Mouse (Mus musculus) MEL (cell line): ENCODE measurements around the gene Klhl36. TPM values are rescaled to one million over a fixed set of nuclear protein-coding genes. Genes with fewer than 3 reads are reported as not detected.

Source experiments
- DNase-seq: peaks from one replicate; pipeline ENCODE4 v3.0.0; 2011; ENCODE audit warnings: low read depth, low spot score
- H3K27ac ChIP-seq: 2 replicates; pipeline ENCODE4 v1.5.1; 2012; ENCODE audit warnings: low read depth, mild to moderate bottlenecking, control low read depth, low read length, moderate library complexity; ENCODE audit not compliant: control insufficient read depth
- H3K27me3 ChIP-seq, 2 experiments: fragments of 150-350 bp in 1 of 2; sonication (generic) in 1 of 2; 2 replicates each; pipeline ENCODE4 v1.6.1; 2012; ENCODE audit warnings: low read length in 2 of 2, mild to moderate bottlenecking in 2 of 2, improper control_type of control experiment in 1 of 2, moderate library complexity in 1 of 2; ENCODE audit not compliant: insufficient read depth in 2 of 2, control insufficient read depth in 1 of 2
- H3K36me3 ChIP-seq, 2 experiments: 2 replicates each; pipeline ENCODE4 v1.6.1; 2012 to 2014; ENCODE audit warnings: low read length in 2 of 2, improper control_type of control experiment in 1 of 2, inconsistent platforms in 1 of 2, mild to moderate bottlenecking in 1 of 2; ENCODE audit not compliant: insufficient read depth in 2 of 2, control insufficient read depth in 1 of 2
- H3K4me1 ChIP-seq, 2 experiments: fragments of 150-350 bp in 1 of 2; sonication (generic) in 1 of 2; 2 replicates each; pipeline ENCODE4 v1.6.1; 2012; ENCODE audit warnings: low read length in 2 of 2, improper control_type of control experiment in 1 of 2, mild to moderate bottlenecking in 1 of 2; ENCODE audit not compliant: insufficient read depth in 2 of 2, control insufficient read depth in 1 of 2
- H3K4me3 ChIP-seq, 2 experiments: fragments of 150-350 bp in 1 of 2; sonication (generic) in 1 of 2; 2 replicates each; pipeline ENCODE4 v1.5.1; 2012; ENCODE audit warnings: low read depth in 2 of 2, low read length in 2 of 2, mild to moderate bottlenecking in 2 of 2, moderate library complexity in 2 of 2, control low read depth in 1 of 2, improper control_type of control experiment in 1 of 2; ENCODE audit not compliant: control insufficient read depth in 1 of 2, insufficient read depth in 1 of 2
- H3K79me2 ChIP-seq: 2 replicates; pipeline ENCODE4 v1.6.1; 2012; ENCODE audit warnings: mild to moderate bottlenecking, low read length, moderate library complexity; ENCODE audit not compliant: control insufficient read depth, poor library complexity, insufficient read depth
- H3K9ac ChIP-seq: 2 replicates; pipeline ENCODE4 v1.6.1; 2012; ENCODE audit warnings: low read depth, mild to moderate bottlenecking, control low read depth, low read length, moderate library complexity; ENCODE audit not compliant: control insufficient read depth, poor library complexity, severe bottlenecking
- H3K9me3 ChIP-seq: fragments of 150-350 bp; sonication (generic); replicated peaks from 2 replicates; pipeline ENCODE4 v1.6.1; 2012; ENCODE audit warnings: mild to moderate bottlenecking, low read length, improper control_type of control experiment, moderate library complexity; ENCODE audit not compliant: insufficient read depth
- CHD1 ChIP-seq: IDR thresholded peaks from 2 replicates; pipeline ENCODE4 v1.6.1; 2012; ENCODE audit warnings: low read depth, mild to moderate bottlenecking, inconsistent platforms, low read length, improper control_type of control experiment
- E2F4 ChIP-seq: IDR thresholded peaks from 2 replicates; pipeline ENCODE4 v1.6.1; 2011; ENCODE audit warnings: low read depth, low read length, improper control_type of control experiment, borderline replicate concordance
- ELF1 ChIP-seq: IDR thresholded peaks from 2 replicates; pipeline ENCODE4 v1.6.1; 2014; ENCODE audit warnings: low read depth, mild to moderate bottlenecking, inconsistent platforms, low read length, improper control_type of control experiment, moderate library complexity
- EP300 ChIP-seq, 2 experiments: IDR thresholded peaks; 2 replicates each; pipeline ENCODE4 v1.6.1; 2011; ENCODE audit warnings: improper control_type of control experiment in 2 of 2, low read length in 2 of 2, low read depth in 1 of 2, mild to moderate bottlenecking in 1 of 2
- ETS1 ChIP-seq: IDR thresholded peaks from 2 replicates; pipeline ENCODE4 v1.6.1; 2012; ENCODE audit warnings: low read depth, mild to moderate bottlenecking, inconsistent platforms, low read length, improper control_type of control experiment, moderate library complexity
- GABPA ChIP-seq: IDR thresholded peaks from 2 replicates; pipeline ENCODE4 v1.6.1; 2012; ENCODE audit warnings: low read depth, mild to moderate bottlenecking, inconsistent platforms, low read length, improper control_type of control experiment, moderate library complexity
- GATA1 ChIP-seq: IDR thresholded peaks from 2 replicates; pipeline ENCODE4 v1.6.1; 2011; ENCODE audit warnings: low read depth, low read length, improper control_type of control experiment
- HCFC1 ChIP-seq: IDR thresholded peaks from 2 replicates; pipeline ENCODE4 v1.6.1; 2012; ENCODE audit warnings: low read depth, mild to moderate bottlenecking, inconsistent platforms, low read length, improper control_type of control experiment, moderate library complexity
- JUND ChIP-seq: IDR thresholded peaks from 2 replicates; pipeline ENCODE4 v1.6.1; 2011; ENCODE audit warnings: low read depth, mild to moderate bottlenecking, improper control_type of control experiment, low read length
- KAT2A ChIP-seq: conservative IDR thresholded peaks from 2 replicates; pipeline ENCODE4 v1.6.1; 2012; ENCODE audit warnings: low read depth, low read length, improper control_type of control experiment, inconsistent platforms
- MAFK ChIP-seq: IDR thresholded peaks from 2 replicates; pipeline ENCODE4 v1.6.1; 2011; ENCODE audit warnings: low read depth, mild to moderate bottlenecking, low read length, improper control_type of control experiment, borderline replicate concordance
- MAX ChIP-seq: IDR thresholded peaks from 2 replicates; pipeline ENCODE4 v1.6.1; 2011; ENCODE audit warnings: low read length, improper control_type of control experiment
- MEF2A ChIP-seq: IDR thresholded peaks from 2 replicates; pipeline ENCODE4 v1.6.1; 2014; ENCODE audit warnings: low read depth, mild to moderate bottlenecking, inconsistent platforms, low read length, improper control_type of control experiment; ENCODE audit not compliant: poor library complexity, insufficient replicate concordance, severe bottlenecking; ENCODE audit errors: extremely low read depth
- MXI1 ChIP-seq: IDR thresholded peaks from 2 replicates; pipeline ENCODE4 v1.6.1; 2011; ENCODE audit warnings: mild to moderate bottlenecking, low read depth, low read length, improper control_type of control experiment
- MYC ChIP-seq: IDR thresholded peaks from 2 replicates; pipeline ENCODE4 v1.6.1; 2011; ENCODE audit warnings: low read depth, mild to moderate bottlenecking, low read length, improper control_type of control experiment, moderate library complexity
- NELFE ChIP-seq: IDR thresholded peaks from 2 replicates; pipeline ENCODE4 v1.6.1; 2011; ENCODE audit warnings: low read depth, low read length, improper control_type of control experiment
- POLR2A ChIP-seq, 2 experiments: IDR thresholded peaks; 2 replicates each; pipeline ENCODE4 v1.6.1; 2011 to 2012; ENCODE audit warnings: low read length in 2 of 2, mild to moderate bottlenecking in 2 of 2, control low read depth in 1 of 2, improper control_type of control experiment in 1 of 2, low read depth in 1 of 2, moderate library complexity in 1 of 2; ENCODE audit not compliant: control insufficient read depth in 1 of 2, insufficient read depth in 1 of 2, poor library complexity in 1 of 2
- POLR2AphosphoS5 ChIP-seq: IDR thresholded peaks from 2 replicates; pipeline ENCODE4 v1.6.1; 2012; ENCODE audit warnings: low read depth, borderline replicate concordance, mild to moderate bottlenecking, inconsistent platforms, low read length, moderate library complexity, mixed read lengths
- SMC3 ChIP-seq: IDR thresholded peaks from 2 replicates; pipeline ENCODE4 v1.6.1; 2011; ENCODE audit warnings: low read depth, low read length, improper control_type of control experiment
- TAL1 ChIP-seq: IDR thresholded peaks from 2 replicates; pipeline ENCODE4 v1.6.1; 2012; ENCODE audit warnings: mild to moderate bottlenecking, inconsistent platforms, low read length, moderate library complexity, mixed read lengths
- TBP ChIP-seq: IDR thresholded peaks from 2 replicates; pipeline ENCODE4 v1.8.0; 2011; ENCODE audit warnings: low read depth, low read length, improper control_type of control experiment
- TCF12 ChIP-seq: IDR thresholded peaks from 2 replicates; pipeline ENCODE4 v1.6.1; 2014; ENCODE audit warnings: low read depth, mild to moderate bottlenecking, inconsistent platforms, low read length, improper control_type of control experiment, moderate library complexity
- USF1 ChIP-seq: IDR thresholded peaks from 2 replicates; pipeline ENCODE4 v1.6.1; 2014; ENCODE audit warnings: low read depth, mild to moderate bottlenecking, inconsistent platforms, low read length, improper control_type of control experiment, moderate library complexity
- ZC3H11A ChIP-seq: IDR thresholded peaks from 2 replicates; pipeline ENCODE4 v1.6.1; 2012; ENCODE audit warnings: low read depth, mild to moderate bottlenecking, inconsistent platforms, low read length, improper control_type of control experiment
- polyA plus RNA-seq, 2 experiments: library from polyadenylated mRNA; stranded (reverse) in 1 of 2; unstranded in 1 of 2; fragments of >175 nt in 1 of 2; fragments of >200 nt in 1 of 2; gene quantifications; 2 replicates each; pipeline versions ENCODE4 v1.2.1 to v1.2.4; 2012; ENCODE audit warnings: low replicate concordance in 2 of 2, low read depth in 1 of 2; ENCODE audit not compliant: insufficient read length in 2 of 2, insufficient read depth in 1 of 2, missing spikeins in 1 of 2
- total RNA-seq: library from RNA; depleted of rRNA; stranded (reverse); fragments of 300-350 nt; gene quantifications from 2 replicates; pipeline ENCODE4 v1.2.3, GENCODE M21; 2012

Gene Klhl36
- total and polyA plus RNA-seq, 3 experiments = 4.6 to 6.6 TPM; not detected in 1

DNA sequence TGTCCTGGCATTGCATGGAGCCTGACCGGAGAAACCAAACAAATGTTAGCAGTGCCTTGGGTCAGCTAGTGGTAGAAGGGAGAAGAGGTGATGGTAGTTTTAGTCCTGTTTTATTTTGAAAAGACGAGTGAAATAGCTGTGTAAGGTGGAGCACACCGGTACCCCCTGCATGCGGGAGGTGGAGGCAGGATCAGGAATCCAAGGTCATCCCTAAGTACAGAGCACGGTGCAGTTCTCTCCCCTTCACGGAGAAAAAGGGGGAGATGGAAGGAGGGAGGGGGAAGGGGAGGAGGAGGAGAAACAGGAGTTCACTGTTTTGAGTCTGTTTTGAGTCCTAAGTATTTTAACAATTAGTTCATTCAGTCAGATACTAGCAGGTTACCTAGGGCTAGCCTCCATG is 50.6 kb downstream of the Klhl36 start:
- Histone ChIP-seq H3K4me3 (peak overlapping the region; percentile 63 to 93), H3K79me2 (peaks cover 70% of the 10 kb centered on the region), H3K27me3 (no peaks in the 10 kb centered on the region), H3K4me1 (peaks cover 25 to 56% of the 10 kb centered on the region in 2 experiments), H3K9ac (peak overlapping the region; percentile 92), H3K36me3 (peaks cover 8 to 53% of the 10 kb centered on the region in 2 experiments; a peak in 3 of 4 replicates), H3K27ac (no peak overlapping the region), H3K9me3 (no peaks in the 10 kb centered on the region)
- DNase-seq = no peak
- TF ChIP-seq CHD1 = no peak
- no peak for TF ChIP-seq MAX
- no peak for TF ChIP-seq POLR2A (IDR thresholded peaks at IDR 0.05; ENCODE audit: control insufficient read depth in 1 of 2, insufficient read depth in 1 of 2, low read depth in 1 of 2, low read length in 2 of 2, poor library complexity in 1 of 2)
- TF ChIP-seq MEF2A = no peak
- TF ChIP-seq ETS1 = no peak
- TF ChIP-seq TCF12 = no peak
- no peak for TF ChIP-seq GABPA
- TF ChIP-seq MYC = no peak
- no peak for TF ChIP-seq MXI1
- no peak for TF ChIP-seq HCFC1
- TF ChIP-seq USF1 = no peak
- TF ChIP-seq E2F4 = no peak
- TF ChIP-seq MAFK = no peak
- TF ChIP-seq JUND = no peak
- no peak for TF ChIP-seq ZC3H11A

DNA sequence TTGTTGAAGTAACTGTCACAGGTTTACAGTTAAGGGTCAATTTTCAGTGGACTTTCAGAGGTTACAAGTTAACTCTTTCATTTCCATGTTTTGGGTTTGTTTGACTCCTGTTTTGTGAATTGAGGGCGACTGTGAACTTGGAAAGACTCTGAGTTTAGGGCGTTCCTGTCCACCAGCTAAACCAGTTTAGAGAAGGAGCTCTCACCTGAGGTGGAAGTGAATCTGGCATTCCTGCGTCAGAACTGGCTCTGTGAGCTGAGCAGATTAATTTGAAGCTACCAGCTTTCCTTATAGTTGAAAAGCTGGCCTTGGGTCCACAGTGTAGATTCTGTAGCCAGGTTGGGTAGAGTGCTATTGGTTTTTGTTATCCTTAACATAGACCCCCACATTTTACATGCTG is 51.1 kb downstream of the Klhl36 start:
- H3K27ac ChIP-seq = no peak overlapping the region
- TF ChIP-seq MAFK (no peak), NELFE (no peak), ELF1 (no peak), JUND (no peak), SMC3 (no peak), USF1 (no peak), TBP (no peak), CHD1 (no peak), KAT2A (no peak), MEF2A (no peak), TCF12 (no peak), EP300 (IDR thresholded peaks at IDR 0.05; ENCODE audit: low read depth in 1 of 2, low read length in 2 of 2) (no peak), TAL1 (no peak), HCFC1 (no peak), MYC (no peak), POLR2AphosphoS5 (no peak), GATA1 (no peak), MXI1 (no peak), ZC3H11A (no peak), ETS1 (no peak)
- no peaks in the 10 kb centered on the region for H3K27me3 ChIP-seq
- DNase-seq = no peak
- peaks cover 8 to 56% of the 10 kb centered on the region in 2 experiments; a peak in 3 of 4 replicates for H3K36me3 ChIP-seq
- H3K9ac ChIP-seq = peak overlapping the region; percentile 92
- H3K79me2 ChIP-seq = peaks cover 75% of the 10 kb centered on the region
- H3K9me3 ChIP-seq = no peaks in the 10 kb centered on the region
- H3K4me1 ChIP-seq = peaks cover 30 to 61% of the 10 kb centered on the region in 2 experiments
- H3K4me3 ChIP-seq = peak overlapping the region; percentile 8 to 93; a peak in 3 of 4 replicates
